31 mouse cellular contexts compared by ENCODE assay signal in the genomic region with DNA sequence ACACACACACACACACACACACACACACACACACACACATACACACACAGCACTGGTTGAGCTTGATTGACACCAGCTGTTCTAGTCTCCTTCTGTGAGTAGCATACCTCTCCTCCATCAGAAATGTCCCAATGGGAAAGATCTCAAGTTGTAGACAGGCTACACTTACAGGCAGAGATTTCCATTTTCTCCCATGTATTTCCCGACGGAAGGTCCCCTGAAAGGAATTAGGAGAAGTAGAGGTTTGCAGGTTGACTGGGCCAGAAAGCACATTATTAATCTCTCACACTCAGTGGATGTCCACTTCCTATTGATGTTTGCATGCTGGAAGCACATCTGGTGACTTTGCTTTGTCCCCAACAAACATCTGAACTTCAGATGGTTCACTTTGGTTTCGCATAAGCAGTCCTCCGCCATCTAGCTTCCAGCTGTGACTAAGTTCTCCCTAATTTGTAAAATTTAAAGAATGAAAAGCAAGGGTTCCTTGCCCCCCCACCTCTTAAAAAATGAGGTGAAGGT.
"Had no signal": no experiment of that assay in that cellular context is flagged by ENCODE, and none has a peak within 500 bp of the region (broad histone marks: within the 10 kb centered on the region; RNA-seq: fewer than 3 reads in every experiment).

No protein-coding gene starts in this region.

- H3K9ac ChIP-seq: heart, embryonic 12.5 days; heart, embryonic 13.5 days; heart, embryonic 15.5 days; hindbrain, embryonic 12.5 days; hindbrain, embryonic 13.5 days; hindbrain, embryonic 14.5 days; hindbrain, embryonic 15.5 days; intestine, embryonic 15.5 days; kidney, embryonic 15.5 days had no signal

- H3K27ac ChIP-seq: heart, embryonic 13.5 days; heart, embryonic 15.5 days; hindbrain, embryonic 10.5 days; hindbrain, embryonic 12.5 days; hindbrain, embryonic 13.5 days; hindbrain, embryonic 14.5 days; hindbrain, embryonic 15.5 days; hindbrain, postnatal 0 days; intestine, embryonic 15.5 days; kidney, embryonic 15.5 days; kidney, postnatal 0 days; layer of hippocampus, adult 2 months; left cerebral cortex, adult 2 months had no signal

- H3K4me2 ChIP-seq: heart, embryonic 11.5 days; heart, embryonic 12.5 days; heart, embryonic 13.5 days; heart, embryonic 15.5 days; hindbrain, embryonic 12.5 days; hindbrain, embryonic 13.5 days; hindbrain, embryonic 14.5 days; hindbrain, embryonic 15.5 days; intestine, embryonic 15.5 days; kidney, embryonic 15.5 days had no signal

- H3K27me3 ChIP-seq: heart, embryonic 12.5 days; heart, embryonic 13.5 days; heart, embryonic 15.5 days; hindbrain, embryonic 12.5 days; hindbrain, embryonic 13.5 days; hindbrain, embryonic 15.5 days; intestine, embryonic 15.5 days; kidney, embryonic 15.5 days had no signal

- DNase-seq: heart, postnatal 10 days; heart, postnatal 14 days; heart, postnatal 36 days; heart, postnatal 4 days; kidney, adult 11 months; kidney, adult 18-20 months; kidney, adult 2 months; kidney, adult 8-10 months; kidney, adult 9 months; kidney, postnatal 10 days; kidney, postnatal 14 days; kidney, postnatal 25 days; kidney, postnatal 36 days; kidney, postnatal 4 days; layer of hippocampus, adult 9-11 months; layer of hippocampus, postnatal 36 days had no signal

- H3K4me1 ChIP-seq: heart, embryonic 12.5 days; heart, embryonic 13.5 days; heart, embryonic 15.5 days; hindbrain, embryonic 10.5 days; hindbrain, embryonic 12.5 days; hindbrain, embryonic 13.5 days; hindbrain, embryonic 15.5 days; intestine, embryonic 15.5 days; kidney, embryonic 15.5 days had no signal

- H3K4me3 ChIP-seq: heart, embryonic 12.5 days; heart, embryonic 13.5 days; heart, embryonic 15.5 days; hindbrain, embryonic 10.5 days; hindbrain, embryonic 12.5 days; hindbrain, embryonic 13.5 days; hindbrain, embryonic 15.5 days; intestine, embryonic 15.5 days; kidney, embryonic 15.5 days; layer of hippocampus, adult 2 months; left cerebral cortex, adult 2 months had no signal

- H3K36me3 ChIP-seq: heart, embryonic 12.5 days; heart, embryonic 13.5 days; heart, embryonic 15.5 days; hindbrain, embryonic 10.5 days; hindbrain, embryonic 12.5 days; hindbrain, embryonic 13.5 days; hindbrain, embryonic 15.5 days; intestine, embryonic 15.5 days had no signal

- H3K9me3 ChIP-seq: heart, embryonic 12.5 days; heart, embryonic 13.5 days; heart, embryonic 15.5 days; hindbrain, embryonic 10.5 days; hindbrain, embryonic 12.5 days; hindbrain, embryonic 13.5 days; hindbrain, embryonic 15.5 days; intestine, embryonic 15.5 days; kidney, embryonic 15.5 days had no signal
